Comparison of ENCODE assay signal across 10 mouse cellular contexts in genomic region chr4:40805401-40805800, GRCm38 (mm10).
"Had no signal": no experiment of that assay in that cellular context is flagged by ENCODE, and none has a peak within 500 bp of the region (broad histone marks: within the 10 kb centered on the region; RNA-seq: fewer than 3 reads in every experiment).

No protein-coding gene starts in this region.

- DNase-seq: liver, postnatal 0 days; lung, adult 2 months; lung, postnatal 14 days; lung, postnatal 36 days; right cerebral cortex, adult 18-20 months; right cerebral cortex, postnatal 25 days; right cerebral cortex, postnatal 4 days; thymus, adult 2 months; thymus, postnatal 14 days; thymus, postnatal 36 days had no signal
